Mouse (Mus musculus): Measurements from ENCODE around the gene Srsf4. TPM values are rescaled to one million over a fixed set of nuclear protein-coding genes. Genes with fewer than 3 reads are reported as not detected.

The Srsf4 gene
- total and polyA plus RNA-seq, 3 experiments: 53.1 to 153 (median 60.3) TPM

GRCm38 (mm10) chr4:131929146-131929545 is 55.7 kb downstream of the Srsf4 start:
- peaks cover 99% of the 10 kb centered on the region for H3K36me3 ChIP-seq (replicated peaks)
- DNase-seq (ENCODE audit: low spot score) (no peak), ATAC-seq (ENCODE audit: extremely low read depth, insufficient number of reproducible peaks, low FRiP score, poor library complexity, severe bottlenecking) (no peak)
- no peak overlapping the region for H3K4me3 ChIP-seq (ENCODE audit: low read depth, low read length)
- H3K4me1 ChIP-seq (ENCODE audit: insufficient read depth, low read depth, low read length): peaks cover 28% of the 10 kb centered on the region
- no peaks in the 10 kb centered on the region for H3K9me3 ChIP-seq (replicated peaks)
- H3K27me3 ChIP-seq (ENCODE audit: insufficient read depth, low read length): no peaks in the 10 kb centered on the region
- TF ChIP-seq CTCF (IDR thresholded peaks at IDR 0.05; ENCODE audit: low read depth, low read length) (no peak), TAL1 (conservative IDR thresholded peaks at IDR 0.05; ENCODE audit: low read depth, low read length) (no peak), GATA2 (IDR thresholded peaks at IDR 0.05; ENCODE audit: borderline replicate concordance, low read depth, low read length) (no peak), GATA1 (IDR thresholded peaks at IDR 0.05; ENCODE audit: borderline replicate concordance, low read length) (no peak), POLR2AphosphoS5 (IDR thresholded peaks at IDR 0.05; ENCODE audit: insufficient replicate concordance, low read depth, low read length) (no peak)

GRCm38 (mm10) chr4:131939459-131939858 is 66.0 kb downstream of the Srsf4 start:
- H3K4me3 ChIP-seq (ENCODE audit: low read depth, low read length): no peak overlapping the region
- TF ChIP-seq TAL1 (conservative IDR thresholded peaks at IDR 0.05; ENCODE audit: low read depth, low read length) (no peak), POLR2AphosphoS5 (IDR thresholded peaks at IDR 0.05; ENCODE audit: insufficient replicate concordance, low read depth, low read length) (no peak), CTCF (IDR thresholded peaks at IDR 0.05; ENCODE audit: low read depth, low read length) (no peak), GATA2 (IDR thresholded peaks at IDR 0.05; ENCODE audit: borderline replicate concordance, low read depth, low read length) (no peak), GATA1 (IDR thresholded peaks at IDR 0.05; ENCODE audit: borderline replicate concordance, low read length) (no peak)
- peaks cover 6% of the 10 kb centered on the region for H3K4me1 ChIP-seq (ENCODE audit: insufficient read depth, low read depth, low read length)
- no peak for ATAC-seq (ENCODE audit: extremely low read depth, insufficient number of reproducible peaks, low FRiP score, poor library complexity, severe bottlenecking)
- peaks cover 95% of the 10 kb centered on the region for H3K36me3 ChIP-seq (replicated peaks)
- no peaks in the 10 kb centered on the region for H3K27me3 ChIP-seq (ENCODE audit: insufficient read depth, low read length)
- no peaks in the 10 kb centered on the region for H3K9me3 ChIP-seq (replicated peaks)
- DNase-seq (ENCODE audit: low spot score): no peak

GRCm38 (mm10) chr4:131940846-131941245 is 67.4 kb downstream of the Srsf4 start:
- H3K4me3 ChIP-seq (ENCODE audit: low read depth, low read length): no peak overlapping the region
- H3K9me3 ChIP-seq (replicated peaks): no peaks in the 10 kb centered on the region
- H3K27me3 ChIP-seq (ENCODE audit: insufficient read depth, low read length): no peaks in the 10 kb centered on the region
- no peak for ATAC-seq (ENCODE audit: extremely low read depth, insufficient number of reproducible peaks, low FRiP score, poor library complexity, severe bottlenecking)
- DNase-seq (ENCODE audit: low spot score): no peak
- H3K4me1 ChIP-seq (ENCODE audit: insufficient read depth, low read depth, low read length): peaks cover 6% of the 10 kb centered on the region
- TF ChIP-seq CTCF (IDR thresholded peaks at IDR 0.05; ENCODE audit: low read depth, low read length): no peak
- TF ChIP-seq TAL1 (conservative IDR thresholded peaks at IDR 0.05; ENCODE audit: low read depth, low read length): no peak
- no peak for TF ChIP-seq GATA2 (IDR thresholded peaks at IDR 0.05; ENCODE audit: borderline replicate concordance, low read depth, low read length)
- no peak for TF ChIP-seq POLR2AphosphoS5 (IDR thresholded peaks at IDR 0.05; ENCODE audit: insufficient replicate concordance, low read depth, low read length)
- no peak for TF ChIP-seq GATA1 (IDR thresholded peaks at IDR 0.05; ENCODE audit: borderline replicate concordance, low read length)
- H3K36me3 ChIP-seq (replicated peaks): peaks cover 95% of the 10 kb centered on the region

DNA sequence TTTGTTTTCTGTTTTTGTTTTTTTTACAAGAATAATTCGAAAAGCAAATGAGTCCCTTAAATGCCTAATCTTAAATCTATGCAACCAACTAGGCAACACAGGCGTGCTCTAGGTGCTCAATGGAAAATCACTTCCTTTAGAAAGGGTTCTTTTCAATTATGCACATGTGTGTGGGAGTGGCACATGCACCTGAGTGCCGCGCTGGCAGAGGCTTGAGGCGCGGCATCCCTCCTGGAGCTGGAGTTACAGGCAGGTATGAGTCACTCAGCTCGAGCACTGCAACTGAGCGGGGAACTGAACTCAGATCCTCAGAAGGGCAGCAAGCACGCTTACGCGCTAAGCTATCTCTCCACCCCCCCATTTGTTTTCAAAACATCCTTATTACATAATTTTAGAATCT is 74.4 kb downstream of the Srsf4 start:
- no peaks in the 10 kb centered on the region for H3K27me3 ChIP-seq (ENCODE audit: insufficient read depth, low read length)
- TF ChIP-seq GATA2 (IDR thresholded peaks at IDR 0.05; ENCODE audit: borderline replicate concordance, low read depth, low read length) (no peak), POLR2AphosphoS5 (IDR thresholded peaks at IDR 0.05; ENCODE audit: insufficient replicate concordance, low read depth, low read length) (no peak), GATA1 (IDR thresholded peaks at IDR 0.05; ENCODE audit: borderline replicate concordance, low read length) (no peak), CTCF (IDR thresholded peaks at IDR 0.05; ENCODE audit: low read depth, low read length) (no peak), TAL1 (conservative IDR thresholded peaks at IDR 0.05; ENCODE audit: low read depth, low read length) (no peak)
- no peak overlapping the region for H3K4me3 ChIP-seq (ENCODE audit: low read depth, low read length)
- peaks cover 89% of the 10 kb centered on the region for H3K36me3 ChIP-seq (replicated peaks)
- DNase-seq (ENCODE audit: low spot score): no peak
- no peak for ATAC-seq (ENCODE audit: extremely low read depth, insufficient number of reproducible peaks, low FRiP score, poor library complexity, severe bottlenecking)
- H3K4me1 ChIP-seq (ENCODE audit: insufficient read depth, low read depth, low read length): no peaks in the 10 kb centered on the region
- H3K9me3 ChIP-seq (replicated peaks): no peaks in the 10 kb centered on the region

DNA sequence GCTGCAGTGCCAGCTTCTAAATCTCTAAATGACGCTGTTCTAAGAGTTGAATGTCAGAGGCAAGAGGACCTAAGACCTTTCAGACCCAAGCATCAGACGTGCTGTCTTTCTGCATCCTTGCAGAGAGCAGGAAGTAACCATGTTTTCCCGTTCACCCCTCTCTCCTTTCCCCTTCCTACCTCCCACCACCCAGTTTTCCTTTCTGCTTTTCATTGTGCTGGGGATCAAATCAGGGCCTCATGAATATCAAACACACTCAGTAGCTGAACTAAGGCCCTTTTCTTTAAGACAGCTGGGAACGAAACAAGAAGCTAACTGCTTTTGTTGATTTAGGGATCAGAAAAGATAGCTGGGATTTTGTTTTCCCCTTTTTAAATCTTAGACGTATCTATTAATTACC is 76.5 kb downstream of the Srsf4 start:
- H3K4me3 ChIP-seq (ENCODE audit: low read depth, low read length): no peak overlapping the region
- TF ChIP-seq GATA2 (IDR thresholded peaks at IDR 0.05; ENCODE audit: borderline replicate concordance, low read depth, low read length) (no peak), TAL1 (conservative IDR thresholded peaks at IDR 0.05; ENCODE audit: low read depth, low read length) (no peak), GATA1 (IDR thresholded peaks at IDR 0.05; ENCODE audit: borderline replicate concordance, low read length) (no peak), POLR2AphosphoS5 (IDR thresholded peaks at IDR 0.05; ENCODE audit: insufficient replicate concordance, low read depth, low read length) (no peak), CTCF (IDR thresholded peaks at IDR 0.05; ENCODE audit: low read depth, low read length) (no peak)
- no peaks in the 10 kb centered on the region for H3K27me3 ChIP-seq (ENCODE audit: insufficient read depth, low read length)
- ATAC-seq (ENCODE audit: extremely low read depth, insufficient number of reproducible peaks, low FRiP score, poor library complexity, severe bottlenecking) (no peak), DNase-seq (ENCODE audit: low spot score) (no peak)
- H3K9me3 ChIP-seq (replicated peaks): no peaks in the 10 kb centered on the region
- no peaks in the 10 kb centered on the region for H3K4me1 ChIP-seq (ENCODE audit: insufficient read depth, low read depth, low read length)
- H3K36me3 ChIP-seq (replicated peaks): peaks cover 90% of the 10 kb centered on the region

- no peaks in the 10 kb centered on the region for H3K27me3 ChIP-seq (ENCODE audit: insufficient read depth, low read length)
- peaks cover 90% of the 10 kb centered on the region for H3K36me3 ChIP-seq (replicated peaks)
- H3K4me1 ChIP-seq (ENCODE audit: insufficient read depth, low read depth, low read length): no peaks in the 10 kb centered on the region
Measured at GRCm38 (mm10) chr4:131950657-131951056, 77.2 kb downstream of the Srsf4 start.

More at GRCm38 (mm10) chr4:131950657-131951056, 77.2 kb downstream of the Srsf4 start:
- DNase-seq (ENCODE audit: low spot score): no peak
- Histone ChIP-seq H3K9me3 (replicated peaks) (no peaks in the 10 kb centered on the region), H3K4me3 (ENCODE audit: low read depth, low read length) (no peak overlapping the region)
- no peak for ATAC-seq (ENCODE audit: extremely low read depth, insufficient number of reproducible peaks, low FRiP score, poor library complexity, severe bottlenecking)
- TF ChIP-seq CTCF (IDR thresholded peaks at IDR 0.05; ENCODE audit: low read depth, low read length): no peak
- no peak for TF ChIP-seq GATA1 (IDR thresholded peaks at IDR 0.05; ENCODE audit: borderline replicate concordance, low read length)
- no peak for TF ChIP-seq TAL1 (conservative IDR thresholded peaks at IDR 0.05; ENCODE audit: low read depth, low read length)
- no peak for TF ChIP-seq GATA2 (IDR thresholded peaks at IDR 0.05; ENCODE audit: borderline replicate concordance, low read depth, low read length)
- TF ChIP-seq POLR2AphosphoS5 (IDR thresholded peaks at IDR 0.05; ENCODE audit: insufficient replicate concordance, low read depth, low read length): no peak

Other genes starting within 250 kb of the Srsf4 start
- gene Ptpru, start 35.3 kb upstream of the Srsf4 start, total RNA-seq (2014; fragmentation: Nextera tagmentation): 41.8 and 44.4 TPM in 2 replicates
- 5.5 and 7.3 TPM in 2 replicates for gene Ptpru, start 35.3 kb upstream of the Srsf4 start, total RNA-seq (2017)
- gene Ptpru, start 35.3 kb upstream of the Srsf4 start, polyA plus RNA-seq (2012): 53.1 and 54.0 TPM in 2 replicates
- 29.3 and 50.6 TPM in 2 replicates for gene Mecr, start 30.1 kb upstream of the Srsf4 start, total RNA-seq (2014; fragmentation: Nextera tagmentation)
- 38.0 and 40.0 TPM in 2 replicates for gene Mecr, start 30.1 kb upstream of the Srsf4 start, total RNA-seq (2017)
- gene Mecr, start 30.1 kb upstream of the Srsf4 start, polyA plus RNA-seq (2012): 31.3 and 32.3 TPM in 2 replicates
- not detected in 2 replicates for gene Tmem200b, start 48.2 kb downstream of the Srsf4 start, total RNA-seq (2014; fragmentation: Nextera tagmentation)
- 0.06 and 0.22 TPM in 2 replicates for gene Tmem200b, start 48.2 kb downstream of the Srsf4 start, total RNA-seq (2017)
- not detected in 2 replicates for gene Tmem200b, start 48.2 kb downstream of the Srsf4 start, polyA plus RNA-seq (2012)
- 0.63 and 1.2 TPM in 2 replicates for gene Gm10300, start 201.1 kb downstream of the Srsf4 start, total RNA-seq (2014; fragmentation: Nextera tagmentation)
- gene Gm10300, start 201.1 kb downstream of the Srsf4 start, total RNA-seq (2017): 0.16 and 0.46 TPM in 2 replicates
- gene Gm10300, start 201.1 kb downstream of the Srsf4 start, polyA plus RNA-seq (2012): 0.26 and 0.28 TPM in 2 replicates
- gene Epb41, start 201.7 kb downstream of the Srsf4 start, total RNA-seq (2014; fragmentation: Nextera tagmentation): 329 and 560 TPM in 2 replicates
- 97.8 and 129 TPM in 2 replicates for gene Epb41, start 201.7 kb downstream of the Srsf4 start, total RNA-seq (2017)
- 119 and 152 TPM in 2 replicates for gene Epb41, start 201.7 kb downstream of the Srsf4 start, polyA plus RNA-seq (2012)

Data from G1E (cell line).